Mouse (Mus musculus) testis, postnatal 10 days (tissue): ENCODE measurements around the gene Bean1.

Experiments used
- DNase-seq: peaks from one replicate; pipeline ENCODE4 v3.0.0; 2021; ENCODE audit warnings: low spot score

Bean1 gene

DNA sequence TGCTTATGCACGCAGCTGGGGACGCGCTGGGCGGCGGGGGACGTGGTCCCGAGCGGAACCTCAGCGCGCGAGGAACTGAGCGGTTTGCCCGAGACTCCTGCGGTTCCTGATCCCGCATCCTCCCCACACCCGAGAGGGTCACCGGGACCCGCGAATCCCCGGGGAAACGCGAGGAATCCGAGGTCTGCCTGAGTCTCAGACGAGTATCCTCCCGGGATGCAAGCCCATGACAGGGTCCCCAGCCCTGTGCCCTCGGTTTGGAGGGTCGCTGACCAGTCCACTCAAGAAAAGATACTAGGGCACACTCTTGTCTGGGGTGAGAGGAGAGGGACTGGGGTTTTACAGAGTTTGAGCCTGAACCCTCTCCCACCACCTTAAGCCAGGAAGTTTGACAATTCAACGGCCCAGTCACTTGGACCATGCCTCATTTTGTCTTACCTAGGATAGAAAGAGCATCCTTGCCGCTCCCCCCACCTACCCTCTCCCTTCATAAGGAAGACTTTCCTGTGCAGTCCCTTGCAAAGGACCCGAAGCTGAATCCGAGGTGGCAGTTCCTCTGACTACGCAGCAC is 893 bp downstream of the Bean1 start:
- DNase-seq: no peak

DNA sequence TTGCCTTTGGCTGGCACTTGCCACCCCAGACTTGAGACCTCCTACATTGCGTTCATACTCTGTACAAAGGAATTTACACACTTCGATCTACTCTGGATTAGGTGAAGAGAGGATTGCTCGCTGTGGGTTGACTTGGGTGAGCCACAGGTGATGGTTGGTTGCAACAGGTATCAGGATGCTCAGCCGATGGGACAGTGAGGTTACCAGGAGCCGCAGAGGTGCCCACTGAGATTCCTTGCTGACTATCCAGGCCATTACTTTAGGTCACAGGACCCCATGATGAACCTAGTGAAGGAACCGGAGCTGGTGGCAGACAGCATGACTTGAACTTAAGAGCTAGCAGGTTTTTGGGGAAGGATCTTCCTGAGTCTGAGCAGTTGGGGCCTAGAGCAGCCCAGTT is 2.2 kb downstream of the Bean1 start:
- no peak for DNase-seq

DNA sequence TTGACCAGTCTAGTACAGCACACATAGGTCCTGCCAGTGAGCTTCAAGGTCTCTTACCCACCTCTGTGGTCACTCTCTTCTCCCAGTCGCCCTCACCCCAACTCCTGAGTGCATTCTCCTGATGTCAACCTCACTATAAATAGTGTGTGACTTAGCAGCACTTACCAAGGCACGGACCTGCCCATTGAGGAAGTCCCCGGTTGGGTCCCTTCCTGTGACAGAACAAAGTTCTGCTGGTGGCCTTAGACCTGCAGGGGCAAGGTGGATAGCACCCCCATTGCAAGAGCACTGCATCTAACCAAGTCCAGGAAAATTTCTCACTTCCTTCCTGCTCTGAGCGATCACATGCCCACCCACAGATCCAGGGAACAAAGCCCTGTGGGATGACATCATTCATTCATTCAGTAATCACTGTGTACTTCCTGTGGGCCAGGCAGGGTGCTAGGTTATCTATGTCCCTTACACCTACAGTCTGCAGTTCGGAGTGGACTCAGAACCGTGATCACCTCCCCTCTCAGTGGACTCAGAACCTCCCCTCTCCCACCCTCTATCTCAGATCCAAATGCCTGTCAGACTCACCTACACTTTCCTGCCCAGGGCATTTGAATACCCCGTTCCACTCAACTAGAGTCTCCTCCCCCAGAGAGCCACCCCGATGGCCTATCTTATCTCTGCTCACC is 5.7 kb downstream of the Bean1 start:
- no peak for DNase-seq

DNA sequence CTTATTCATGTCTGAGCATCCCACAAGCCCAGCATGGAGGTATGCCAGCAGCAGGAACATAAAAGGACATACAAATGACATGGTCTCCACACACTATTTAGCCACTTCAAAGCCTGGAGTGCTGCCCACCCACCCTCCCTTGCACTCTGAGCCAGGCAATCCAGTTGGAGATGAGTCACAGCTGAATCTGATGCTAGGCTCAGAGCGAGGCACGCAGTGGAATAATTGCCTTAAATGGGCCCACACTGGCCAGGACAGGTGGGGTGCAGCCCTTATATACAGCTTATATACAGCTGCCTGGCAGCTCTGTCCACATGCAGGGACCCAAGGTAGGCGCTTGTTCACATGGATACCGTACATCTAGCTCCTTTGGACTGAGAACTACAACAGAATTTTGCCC is 6.8 kb downstream of the Bean1 start:
- no peak for DNase-seq

DNA sequence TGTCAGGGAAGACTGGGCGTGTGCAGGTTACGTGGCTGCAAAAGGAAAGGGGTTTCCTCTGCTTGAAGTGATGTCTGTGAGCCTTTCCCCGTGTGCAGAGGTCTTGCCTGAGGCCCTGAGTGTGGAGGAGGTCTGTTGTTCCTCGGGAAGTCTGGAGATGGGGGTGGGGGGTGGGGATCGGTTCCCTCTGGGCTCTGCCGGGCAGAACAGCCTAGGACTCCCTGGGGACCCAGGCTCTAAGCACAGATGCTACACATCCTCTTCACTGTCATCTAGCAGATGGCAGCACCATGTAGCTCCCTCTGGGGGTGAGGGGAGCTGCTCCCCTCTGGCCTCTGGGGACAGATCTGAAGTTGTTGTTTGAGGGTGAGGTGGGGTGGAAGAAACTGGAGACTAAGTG is 14.7 kb downstream of the Bean1 start:
- DNase-seq: no peak

DNA sequence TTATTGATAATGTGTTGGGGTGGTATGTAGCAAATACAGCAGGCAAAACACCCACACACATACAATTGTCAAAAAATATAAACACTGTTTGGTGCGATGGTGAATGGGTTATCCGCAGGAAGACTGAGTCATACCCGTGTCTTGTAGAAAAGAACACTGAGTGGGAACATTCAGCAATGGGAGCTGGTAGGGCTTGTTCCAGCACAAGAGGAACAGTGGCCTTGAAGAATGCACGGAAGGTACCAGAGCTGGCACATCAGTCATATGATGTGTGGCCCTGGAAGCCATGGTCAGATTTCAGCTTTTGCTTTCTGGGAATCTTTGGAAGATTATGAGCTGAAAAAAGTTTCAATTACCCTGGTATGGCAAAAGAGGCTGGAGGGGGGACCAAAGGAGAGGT is 16.6 kb downstream of the Bean1 start:
- DNase-seq: no peak

DNA sequence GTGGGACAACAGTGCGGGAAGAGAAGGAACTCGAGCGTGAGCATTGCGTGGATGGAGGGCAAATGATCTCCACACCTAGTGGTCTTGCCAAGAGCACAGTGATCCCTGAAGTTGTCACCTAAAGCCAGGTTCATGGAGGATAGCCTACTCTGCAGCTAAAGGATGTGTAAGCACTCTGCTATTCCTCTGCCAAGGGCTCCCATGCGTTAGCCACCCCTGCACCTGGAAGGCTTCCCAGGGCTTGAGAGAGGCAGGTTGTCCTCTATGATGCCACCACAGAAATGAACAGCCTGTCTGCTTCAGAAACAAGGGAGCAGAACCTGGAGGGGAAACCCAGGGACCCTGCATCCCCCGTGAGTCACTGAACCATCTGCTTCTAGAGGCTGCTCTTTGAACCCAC is 17.4 kb downstream of the Bean1 start:
- DNase-seq: no peak

DNA sequence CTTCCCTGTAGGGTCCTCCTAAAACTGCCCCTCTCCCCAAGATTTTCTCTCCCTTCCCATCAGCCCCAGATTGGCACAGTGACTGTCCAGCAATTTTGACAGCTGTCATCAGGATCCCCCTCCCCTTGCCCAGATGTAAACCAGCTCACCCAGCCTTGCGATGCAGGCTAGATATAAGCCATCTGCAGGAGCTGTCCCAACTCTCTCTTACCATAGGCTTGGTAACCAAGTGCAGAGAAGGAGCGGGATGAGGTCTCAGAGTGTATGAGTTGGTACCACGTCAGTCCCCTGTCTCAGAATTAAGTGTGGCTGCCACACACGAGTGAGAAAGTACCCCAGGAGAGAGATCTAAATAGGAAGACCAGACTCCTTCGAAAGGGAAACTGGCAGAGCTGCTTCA is 18.2 kb downstream of the Bean1 start:
- no peak for DNase-seq

DNA sequence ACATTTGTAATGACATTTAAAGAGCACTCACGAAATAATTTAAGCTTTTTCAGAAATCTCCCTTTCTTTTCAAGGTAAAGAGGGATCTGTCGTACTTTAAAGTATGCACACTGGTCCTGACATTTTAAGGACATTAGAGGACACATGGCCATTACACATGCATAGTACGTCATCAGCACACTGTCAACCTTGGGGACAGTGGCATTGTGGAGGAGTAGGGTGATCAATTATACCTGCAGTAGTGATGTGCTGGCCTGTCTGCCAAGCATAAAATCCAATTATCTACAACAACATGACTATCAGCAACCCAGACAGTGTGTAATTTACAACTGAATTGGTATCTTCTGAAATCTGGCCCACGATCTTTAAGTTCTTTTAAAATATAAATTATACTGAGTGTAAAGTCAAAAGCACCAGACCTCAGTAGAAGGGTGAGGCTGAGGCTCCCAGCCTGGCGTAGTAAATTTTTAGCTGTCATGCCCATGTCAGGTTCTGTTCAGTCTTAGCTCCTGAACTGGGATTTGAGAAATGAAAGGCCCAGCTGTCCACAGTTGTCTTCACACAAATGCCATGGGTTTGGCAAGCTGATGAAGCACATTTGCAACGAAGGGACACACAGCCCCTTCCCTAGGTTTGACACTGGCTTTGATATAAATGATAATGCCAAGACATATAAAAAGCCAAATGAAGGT is 20.7 kb downstream of the Bean1 start:
- DNase-seq: no peak

DNA sequence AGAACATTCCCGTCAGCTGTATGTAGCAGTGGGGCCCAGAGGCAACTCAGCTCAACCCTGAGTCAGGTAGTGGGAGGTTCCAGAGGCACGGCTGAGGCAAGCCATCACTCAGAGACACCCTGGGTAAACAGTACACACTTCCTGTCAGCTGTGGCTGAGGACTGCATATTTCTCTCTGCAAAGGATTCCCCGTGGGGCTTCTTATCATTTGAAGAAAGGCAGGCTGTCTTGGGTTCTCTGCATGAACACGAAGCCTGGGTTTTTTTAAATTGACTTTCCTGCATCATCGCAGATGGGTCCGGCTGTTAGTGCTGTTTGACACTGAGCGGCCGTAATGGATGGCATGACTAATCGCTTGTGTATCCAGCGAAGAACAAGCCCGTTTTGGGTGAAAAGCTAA is 21.3 kb downstream of the Bean1 start:
- no peak for DNase-seq

DNA sequence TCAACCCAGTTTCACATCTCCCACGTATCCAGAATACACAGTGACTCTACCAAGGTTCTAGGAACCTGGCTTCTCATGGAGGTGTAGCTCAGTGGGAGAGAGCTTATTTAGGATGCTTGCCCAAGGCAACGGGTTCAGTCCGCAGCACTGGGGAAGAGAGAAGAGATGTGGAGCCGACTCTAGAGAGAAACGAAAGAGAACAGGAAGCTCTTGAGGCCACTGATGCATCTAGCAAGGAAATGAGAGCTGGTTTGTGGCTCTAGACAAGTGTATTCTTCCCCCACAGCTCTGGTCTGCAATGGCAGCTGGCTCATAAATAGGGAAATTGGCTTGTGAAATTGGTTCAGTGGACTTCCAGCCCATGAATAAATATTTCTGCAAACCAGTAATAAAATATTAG is 29.6 kb downstream of the Bean1 start:
- no peak for DNase-seq

DNA sequence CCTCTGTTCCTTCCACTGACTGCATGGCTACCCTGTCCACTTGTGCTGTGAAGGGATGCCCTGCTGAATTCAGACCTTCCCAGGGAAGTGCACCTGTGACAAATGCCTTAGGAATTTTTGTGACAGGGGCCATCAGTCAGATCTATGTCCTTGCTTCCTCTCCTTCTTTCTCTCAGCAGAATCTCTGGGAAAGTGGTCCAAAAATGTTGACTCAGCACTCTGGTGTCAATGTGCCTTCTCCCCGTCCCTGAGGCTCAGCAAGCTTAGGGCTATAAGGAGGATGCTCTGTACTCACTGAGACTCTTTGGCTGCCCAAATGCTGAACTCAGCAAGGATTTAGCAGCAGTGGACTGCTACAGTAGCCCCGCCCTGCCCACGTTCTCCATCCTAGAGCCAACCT is 31.4 kb downstream of the Bean1 start:
- no peak for DNase-seq

DNA sequence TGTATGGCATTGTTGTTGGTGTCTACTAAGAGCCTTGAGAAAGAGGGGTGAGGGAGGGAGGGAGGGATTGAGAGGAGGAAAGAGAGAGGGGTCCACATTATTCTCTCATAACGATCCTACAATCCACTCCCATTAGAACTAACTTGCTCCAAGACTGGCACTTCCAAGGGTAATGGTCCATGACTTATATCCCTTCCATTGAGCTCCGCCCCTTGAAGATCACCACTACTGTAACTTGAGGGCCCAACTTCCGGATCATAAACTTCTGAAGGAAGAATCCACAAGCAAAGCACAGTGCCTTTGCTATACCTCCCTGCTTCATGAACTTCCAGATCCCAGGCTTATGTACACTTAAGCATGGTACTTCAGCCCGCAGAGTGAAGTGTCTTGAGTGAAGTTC is 32.1 kb downstream of the Bean1 start:
- no peak for DNase-seq

DNA sequence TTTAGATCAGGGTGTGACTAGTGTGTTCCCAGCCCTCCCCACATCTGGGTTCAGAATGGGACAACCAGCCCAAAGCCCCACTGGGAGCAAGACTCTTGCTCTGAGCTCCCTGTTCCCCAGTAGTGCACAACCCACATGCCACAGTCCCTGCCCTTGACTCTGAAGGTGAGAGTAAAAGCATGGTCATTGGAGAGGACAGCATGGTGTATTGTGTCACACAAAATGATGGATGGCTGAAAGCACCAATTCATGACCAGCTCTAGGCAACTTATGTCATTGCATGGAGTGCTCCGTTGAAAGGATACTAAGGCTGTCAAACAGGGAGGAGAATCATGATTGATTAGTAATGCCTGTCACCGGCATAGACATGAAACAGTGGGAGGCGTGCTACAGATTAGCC is 35.0 kb downstream of the Bean1 start:
- DNase-seq: no peak

DNA sequence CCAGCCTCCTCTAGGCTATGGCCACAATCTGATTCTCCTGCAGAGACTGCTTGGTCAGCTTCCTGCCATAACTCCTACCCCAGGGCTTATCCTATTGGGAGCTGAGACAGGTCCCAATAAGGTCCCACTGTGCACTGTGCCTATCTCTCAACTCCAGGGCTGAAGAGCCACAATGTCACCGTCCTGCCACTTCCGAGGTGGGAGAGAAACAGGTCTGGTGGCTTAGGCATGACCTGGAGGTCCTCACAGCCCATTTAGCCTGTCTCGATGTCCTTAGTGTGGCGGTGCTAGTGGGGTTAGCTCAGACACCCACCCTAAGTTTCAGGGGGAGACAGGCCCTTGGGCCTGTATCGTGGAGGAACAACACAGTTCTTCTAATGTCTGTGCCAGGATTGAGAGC is 47.4 kb downstream of the Bean1 start:
- DNase-seq: no peak

DNA sequence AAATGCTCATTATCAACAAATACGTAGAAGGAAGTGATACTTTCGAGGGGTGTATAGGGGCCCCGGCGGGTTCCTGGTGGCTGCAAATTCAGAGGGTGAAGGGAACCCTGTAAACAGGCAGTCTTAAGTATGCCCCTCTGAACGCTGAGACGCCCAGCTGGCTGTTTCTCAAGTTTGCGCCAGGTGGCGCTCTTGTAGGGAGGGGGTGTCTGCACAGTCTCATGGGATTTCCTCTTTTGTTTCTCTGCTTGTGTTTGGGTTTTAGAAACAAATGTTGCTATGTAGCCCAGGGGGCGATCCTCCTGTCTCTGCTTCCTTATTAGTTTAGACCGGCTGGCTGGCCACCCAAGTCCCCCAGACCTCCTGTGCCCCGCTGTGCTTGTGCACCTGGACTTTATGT is 48.8 kb downstream of the Bean1 start:
- peak; percentile 76 for DNase-seq

DNA sequence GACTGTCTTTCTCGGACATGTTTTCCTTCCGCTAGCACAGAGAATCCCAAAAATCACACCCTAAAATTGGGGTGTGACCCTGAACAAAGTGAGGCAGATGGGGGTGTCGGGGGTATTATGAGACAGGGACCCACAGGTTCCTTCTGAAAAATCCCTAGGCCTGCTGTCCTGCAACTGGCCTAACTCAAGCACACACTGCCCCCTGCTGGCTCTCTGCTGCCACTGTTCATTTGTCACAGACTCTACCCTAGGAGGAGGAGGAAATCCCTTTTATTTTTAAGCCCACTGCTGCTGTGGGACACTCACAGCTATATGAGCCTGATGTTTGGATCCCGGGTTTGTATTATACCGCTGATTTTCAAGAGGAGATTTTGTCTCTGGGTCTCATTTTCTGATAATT is 49.6 kb downstream of the Bean1 start:
- DNase-seq: peak; percentile 86

DNA sequence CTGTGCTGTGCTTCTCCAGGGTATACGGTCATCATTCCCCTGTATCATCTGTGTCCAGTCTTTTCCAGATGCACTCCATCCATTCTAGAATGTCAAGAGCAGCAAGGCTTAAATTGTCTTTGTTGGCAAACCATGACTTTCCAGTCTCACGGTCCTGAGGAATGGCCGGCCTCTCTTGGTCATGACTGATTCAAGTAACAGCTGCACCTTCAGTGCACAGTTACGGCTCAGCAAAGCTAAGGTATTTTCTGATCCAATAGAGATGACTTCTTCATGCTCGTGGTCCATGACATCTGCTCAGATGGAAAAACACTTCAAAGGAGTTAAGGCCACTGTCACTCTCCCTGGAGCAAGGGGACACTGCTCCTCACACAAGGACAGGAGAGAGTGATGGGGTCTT is 56.8 kb downstream of the Bean1 start:
- DNase-seq: no peak

DNA sequence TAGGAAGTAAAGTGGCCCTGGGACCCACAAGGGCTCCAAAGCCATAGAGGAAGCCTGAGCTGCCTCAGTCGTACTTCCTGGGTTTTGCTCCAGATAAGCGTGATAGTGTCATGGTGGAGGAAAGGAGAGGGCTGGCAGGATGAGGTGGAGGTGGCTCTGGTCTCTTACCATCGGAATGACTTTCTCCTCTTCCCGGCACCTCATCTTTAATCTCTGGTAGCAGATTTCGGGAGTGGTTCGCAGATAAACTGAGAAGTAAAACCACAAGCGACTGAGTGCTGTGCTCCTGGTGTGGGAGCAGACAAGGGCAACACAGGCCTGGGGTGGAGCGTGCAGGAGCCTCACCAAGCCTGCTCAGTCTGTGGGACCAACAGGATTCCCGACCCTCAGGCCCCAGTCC is 60.1 kb downstream of the Bean1 start:
- no peak for DNase-seq

DNA sequence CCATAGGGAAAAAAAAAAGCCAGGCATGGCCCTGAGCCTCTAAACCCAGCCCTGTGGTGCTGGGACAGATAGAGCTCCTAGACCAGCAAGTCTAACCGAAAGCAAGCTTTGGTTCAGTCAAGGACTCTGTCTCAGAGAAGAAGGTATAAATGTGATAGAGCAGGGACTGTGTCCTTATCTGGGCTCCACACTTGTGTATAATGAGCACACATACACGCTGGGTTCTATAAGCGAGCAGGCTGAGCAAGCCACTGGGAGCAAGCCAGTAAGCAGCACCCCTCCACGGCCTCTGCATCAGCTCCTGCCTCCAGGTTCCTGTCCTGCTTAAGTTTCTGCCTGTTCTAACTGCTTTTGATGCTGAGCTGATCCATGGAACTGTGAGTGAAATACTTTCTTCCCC is 61.8 kb downstream of the Bean1 start:
- no peak for DNase-seq

DNA sequence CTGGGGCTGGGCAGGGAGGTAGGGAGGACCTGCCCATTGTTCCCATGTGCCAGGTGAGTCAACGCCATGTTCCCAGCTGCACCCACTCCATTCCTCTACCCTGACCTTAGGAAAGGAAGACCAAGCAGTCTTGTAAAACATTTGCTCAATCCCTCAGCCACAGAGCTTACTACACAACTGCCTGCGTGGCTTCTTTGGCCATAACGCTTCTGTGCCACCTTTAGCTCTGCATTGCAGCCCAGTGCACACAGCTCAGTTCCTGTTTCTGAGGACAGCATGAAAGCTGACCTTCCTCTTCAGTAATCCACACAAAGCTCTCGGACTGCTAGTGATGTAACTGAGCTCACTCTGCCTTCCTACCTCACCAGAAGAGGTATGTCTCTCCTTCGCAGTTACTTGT is 62.7 kb downstream of the Bean1 start:
- DNase-seq: no peak

DNA sequence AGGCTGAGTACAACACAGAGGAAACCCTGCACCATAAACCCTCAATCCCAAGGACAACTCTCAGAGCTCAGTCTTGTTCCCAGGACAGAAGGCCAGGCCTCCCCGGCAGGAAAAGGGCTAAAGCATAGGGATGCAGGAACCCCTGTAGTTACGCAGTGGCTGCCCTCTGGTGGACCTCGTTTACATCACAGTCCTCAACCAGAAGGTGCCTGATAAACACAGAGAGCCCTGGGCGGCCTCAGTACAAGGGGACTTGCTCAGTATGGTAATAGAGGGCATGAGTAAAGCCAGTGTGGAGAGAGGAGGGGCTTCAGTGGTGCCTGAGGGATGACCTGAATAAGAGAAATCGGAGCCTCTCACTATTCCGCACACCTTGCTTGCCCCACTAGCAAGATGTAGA is 64.3 kb downstream of the Bean1 start:
- no peak for DNase-seq

DNA sequence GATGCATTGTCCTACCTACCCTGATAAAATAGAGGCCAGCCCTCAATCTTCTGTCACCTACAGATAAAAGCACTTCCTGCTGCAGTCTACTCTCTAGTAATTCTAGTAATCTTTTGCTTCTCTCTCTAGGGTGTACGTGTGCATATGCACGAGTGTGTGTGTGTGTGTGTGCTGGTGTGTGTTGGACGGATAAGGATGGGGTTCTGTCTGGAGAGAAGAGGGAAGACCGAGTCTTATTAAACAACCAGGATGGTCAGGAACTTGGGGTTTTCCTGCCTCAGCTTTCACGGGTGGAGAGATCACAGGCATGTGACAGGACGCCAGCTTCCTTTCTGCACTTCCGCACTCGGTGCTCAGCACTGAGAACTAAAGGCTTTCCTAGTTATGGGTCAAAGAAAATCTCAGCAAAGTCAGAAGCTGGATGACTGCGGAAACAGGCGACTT is 69.2 kb downstream of the Bean1 start:
- no peak for DNase-seq
